Mouse (Mus musculus) MEL (cell line): ENCODE measurements around the gene Tfrc.

ENCODE experiments used
- CHD2 ChIP-seq: IDR thresholded peaks from 2 replicates; pipeline ENCODE4 v1.6.1; 2011; ENCODE audit warnings: low read length, improper control_type of control experiment
- CTCF ChIP-seq, 3 experiments: IDR thresholded peaks in 2 of 3; conservative IDR thresholded peaks in 1 of 3; 2 replicates each; pipeline ENCODE4 v1.5.1; 2011 to 2012; ENCODE audit warnings: low read length in 3 of 3, low read depth in 2 of 3, mild to moderate bottlenecking in 2 of 3, improper control_type of control experiment in 1 of 3, inconsistent platforms in 1 of 3, mixed read lengths in 1 of 3, moderate library complexity in 1 of 3; ENCODE audit not compliant: control insufficient read depth in 1 of 3, insufficient read depth in 1 of 3, poor library complexity in 1 of 3, severe bottlenecking in 1 of 3
- EP300 ChIP-seq, 2 experiments: IDR thresholded peaks; 2 replicates each; pipeline ENCODE4 v1.6.1; 2011; ENCODE audit warnings: improper control_type of control experiment in 2 of 2, low read length in 2 of 2, low read depth in 1 of 2, mild to moderate bottlenecking in 1 of 2
- ETS1 ChIP-seq: IDR thresholded peaks from 2 replicates; pipeline ENCODE4 v1.6.1; 2012; ENCODE audit warnings: low read depth, mild to moderate bottlenecking, inconsistent platforms, low read length, improper control_type of control experiment, moderate library complexity
- MAX ChIP-seq: IDR thresholded peaks from 2 replicates; pipeline ENCODE4 v1.6.1; 2011; ENCODE audit warnings: low read length, improper control_type of control experiment

- TF ChIP-seq EP300 (IDR thresholded peaks at IDR 0.05; ENCODE audit: low read depth in 1 of 2, low read length in 2 of 2) = no peak
- no peak for TF ChIP-seq CHD2
- TF ChIP-seq CTCF (IDR thresholded peaks at IDR 0.05 in 2 of 3, conservative IDR thresholded peaks at IDR 0.05 in 1 of 3; ENCODE audit: control insufficient read depth in 1 of 3, insufficient read depth in 1 of 3, low read depth in 2 of 3, low read length in 3 of 3, poor library complexity in 1 of 3, severe bottlenecking in 1 of 3) = no peak
- no peak for TF ChIP-seq MAX
- TF ChIP-seq ETS1 = no peak
Measured at GRCm38 (mm10) chr16:32668030-32668429, 59.3 kb downstream of the Tfrc start.
